Mouse (Mus musculus) naive thymus-derived CD4-positive, alpha-beta T cell, adult 2 months (primary cell): ENCODE data around the gene Ablim2.
A peak's percentile ranks its signal among the peaks of the same experiment; 100 is the strongest.

Experiments
- DNase-seq: peaks from one replicate; pipeline ENCODE4 v3.0.0-alpha.2; 2011; ENCODE audit warnings: low read depth

The Ablim2 gene

GRCm38 (mm10) chr5:35889641-35890040 lies 132.0 kb downstream of the Ablim2 start:
- DNase-seq = no peak

GRCm38 (mm10) chr5:35890985-35891730 lies 133.5 kb downstream of the Ablim2 start:
- no peak for DNase-seq

- DNase-seq = peak; percentile 25
Measured at GRCm38 (mm10) chr5:35892363-35892762, 134.7 kb downstream of the Ablim2 start.

- peak; percentile 99 for DNase-seq
Measured at GRCm38 (mm10) chr5:35893093-35893804, 135.6 kb downstream of the Ablim2 start, which contains the start of gene Afap1. Afap1 (plus strand) TSS chr5:35893319.

DNA sequence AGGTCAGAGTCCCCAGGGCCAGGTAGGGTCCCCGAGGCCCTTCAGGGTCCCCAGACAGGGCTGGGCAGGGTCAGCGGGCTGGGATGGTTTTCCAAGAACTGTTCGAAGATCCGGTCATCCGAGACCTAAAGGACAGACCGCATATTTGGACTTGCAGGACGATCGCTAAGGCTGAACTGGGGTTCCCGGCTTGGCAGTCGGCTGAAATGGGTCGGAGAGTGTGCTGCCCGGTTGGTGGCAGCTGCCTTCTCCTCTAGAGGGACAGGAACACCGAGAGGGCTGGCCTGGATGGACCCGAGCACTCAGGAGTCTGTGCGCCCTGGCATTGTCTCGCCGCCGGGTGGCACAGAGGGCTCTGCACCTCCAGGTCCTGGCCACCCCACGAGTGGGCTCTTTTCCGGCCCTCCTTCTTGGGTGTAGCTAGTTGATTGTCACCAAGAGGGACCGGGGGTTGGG lies 136.2 kb downstream of the Ablim2 start:
- DNase-seq = peak; percentile 59

DNA sequence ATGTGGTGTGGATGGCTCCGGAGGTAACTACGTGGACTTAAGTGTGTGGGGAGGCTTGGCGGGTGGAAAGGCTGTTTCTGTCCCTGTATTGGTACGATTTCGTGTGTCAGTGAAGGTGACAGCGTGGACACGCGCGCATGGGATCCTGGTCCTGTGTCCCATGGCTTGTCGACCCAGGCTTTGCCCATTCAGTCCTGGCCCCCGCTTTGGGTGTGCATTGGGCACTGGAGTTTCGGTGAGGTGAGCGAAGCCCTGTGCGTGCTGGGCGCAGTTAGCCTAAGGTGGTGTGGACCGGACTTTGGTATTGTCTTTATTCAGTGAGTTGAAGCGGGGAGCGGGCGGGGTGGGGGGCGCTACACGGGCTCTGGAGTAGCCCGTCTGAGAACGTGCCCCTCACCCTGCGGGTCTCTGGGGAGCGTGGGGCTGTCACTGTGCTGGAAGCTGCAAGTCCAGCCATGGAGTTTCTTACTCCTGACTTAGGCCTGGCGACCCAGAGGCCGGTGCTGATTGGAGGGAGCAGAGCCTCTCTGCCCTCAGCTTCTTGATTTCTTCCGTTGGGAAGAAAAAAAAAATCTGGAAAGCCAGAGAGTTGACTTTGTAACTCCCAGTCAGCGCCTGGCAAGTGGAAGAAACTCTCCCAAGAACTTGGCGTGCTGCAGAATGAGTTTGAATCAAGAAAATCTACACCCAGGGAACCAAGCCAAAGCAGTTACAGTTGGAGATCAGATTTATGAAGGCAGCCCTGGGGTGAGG lies 136.8 kb downstream of the Ablim2 start:
- DNase-seq = no peak

DNA sequence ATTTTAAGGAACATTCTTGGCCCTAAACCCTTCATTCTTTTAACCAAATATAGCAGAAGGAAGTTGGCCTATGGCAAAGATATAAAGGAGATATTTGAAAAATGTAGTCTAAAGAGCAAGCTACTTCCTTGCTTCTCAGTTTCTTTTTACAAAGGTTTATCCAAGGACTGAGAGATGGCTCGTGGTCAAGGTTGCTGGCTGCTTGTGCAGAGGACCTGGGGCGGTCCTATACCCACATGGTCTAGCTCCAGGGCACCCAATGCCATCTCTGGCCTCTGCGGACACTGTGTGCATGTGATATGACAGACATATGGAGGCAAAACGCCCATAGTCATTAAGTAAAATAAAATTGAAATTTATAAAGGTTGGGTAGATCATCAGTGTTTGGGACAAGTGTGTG lies 138.2 kb downstream of the Ablim2 start:
- no peak for DNase-seq

GRCm38 (mm10) chr5:35896556-35896955 lies 138.9 kb downstream of the Ablim2 start:
- no peak for DNase-seq

GRCm38 (mm10) chr5:35897147-35897546 lies 139.5 kb downstream of the Ablim2 start:
- DNase-seq = no peak

DNA sequence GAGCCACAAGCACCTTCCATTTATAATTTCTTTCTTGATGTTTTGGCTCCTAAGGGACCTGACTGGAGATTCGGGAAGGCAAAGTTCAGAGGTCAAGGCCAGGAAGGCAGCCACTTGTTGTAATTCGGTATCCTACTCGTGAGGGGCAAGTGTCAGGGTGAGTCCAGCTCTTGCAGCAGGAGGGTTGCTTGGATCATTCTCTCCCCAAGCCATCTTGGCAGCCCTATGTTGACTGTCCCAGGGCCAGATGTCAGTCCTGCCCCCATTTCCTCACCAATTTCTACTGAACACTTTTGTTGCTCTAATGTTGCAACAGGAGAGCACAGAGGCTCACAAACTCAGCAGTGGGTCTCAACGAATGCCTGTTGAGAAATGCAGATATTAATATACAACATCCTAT lies 140.4 kb downstream of the Ablim2 start:
- no peak for DNase-seq

DNA sequence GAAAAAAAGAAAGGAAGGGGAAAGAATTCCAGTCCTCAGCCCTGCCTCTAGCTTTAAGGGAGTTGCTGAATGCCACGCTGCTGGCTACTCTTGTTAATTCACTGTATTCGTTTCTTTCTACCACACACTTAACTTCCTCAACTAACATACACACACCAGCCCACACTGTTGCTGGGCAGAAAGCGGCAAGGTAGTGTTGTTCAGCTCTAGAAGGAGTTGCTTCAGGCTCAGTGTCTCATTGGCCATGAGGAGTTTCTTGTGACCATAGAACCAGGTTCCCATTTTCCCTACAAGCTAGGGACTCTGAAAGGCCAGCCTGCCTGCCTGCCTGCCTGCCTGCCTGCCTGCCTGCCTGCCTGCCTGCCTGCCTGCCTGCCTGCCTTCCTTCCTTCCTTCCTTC lies 141.3 kb downstream of the Ablim2 start:
- no peak for DNase-seq

GRCm38 (mm10) chr5:35900401-35901225 lies 142.9 kb downstream of the Ablim2 start:
- no peak for DNase-seq

DNA sequence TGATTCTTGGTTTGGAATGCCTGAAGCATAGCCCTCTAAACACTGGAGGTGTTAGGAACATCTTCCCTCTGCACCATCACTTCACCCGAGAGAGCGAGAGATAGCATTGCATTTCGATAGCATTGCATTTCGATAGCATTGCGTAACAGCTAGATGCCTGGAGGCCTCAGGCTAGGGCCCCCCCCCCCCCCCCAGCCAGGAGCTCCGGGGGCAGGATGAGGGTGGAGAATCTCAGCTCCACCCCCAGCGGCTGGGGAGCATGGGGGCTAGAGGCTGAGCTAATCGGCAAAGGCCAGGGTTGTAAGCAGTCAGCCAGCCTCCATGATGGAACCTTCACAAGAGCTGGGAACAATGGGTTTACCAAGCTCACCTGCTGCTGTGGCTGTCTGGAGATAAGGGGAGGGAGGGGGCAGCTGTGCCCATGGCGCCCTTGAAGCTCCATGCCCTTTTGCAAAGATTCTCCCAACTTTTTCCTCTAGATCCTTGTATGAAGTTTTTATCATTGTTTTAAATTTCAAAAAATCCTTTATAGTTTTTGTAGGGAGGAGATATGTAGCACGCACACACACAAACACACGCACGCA lies 143.6 kb downstream of the Ablim2 start:
- no peak for DNase-seq

GRCm38 (mm10) chr5:35903456-35903855 lies 145.8 kb downstream of the Ablim2 start:
- no peak for DNase-seq

DNA sequence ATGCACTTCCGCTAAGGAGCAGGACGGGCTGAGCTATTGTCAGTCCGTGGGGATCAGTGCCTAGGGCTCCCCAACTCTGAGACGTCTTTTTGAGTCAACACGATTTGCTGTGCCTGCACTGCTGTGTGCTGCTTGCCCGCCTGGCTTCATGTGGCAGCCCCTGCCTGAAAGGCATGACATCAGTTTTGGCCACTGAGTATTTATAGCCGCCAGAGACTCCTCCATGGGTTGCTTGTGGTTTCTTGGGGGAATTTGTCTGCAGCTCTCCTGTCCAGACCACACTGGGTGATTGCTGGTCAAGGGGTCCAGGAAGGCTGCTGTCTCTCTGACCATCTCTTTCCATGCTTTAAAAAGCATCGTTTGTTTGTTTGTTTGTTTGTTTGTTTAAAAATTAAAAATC lies 147.6 kb downstream of the Ablim2 start:
- DNase-seq = no peak

DNA sequence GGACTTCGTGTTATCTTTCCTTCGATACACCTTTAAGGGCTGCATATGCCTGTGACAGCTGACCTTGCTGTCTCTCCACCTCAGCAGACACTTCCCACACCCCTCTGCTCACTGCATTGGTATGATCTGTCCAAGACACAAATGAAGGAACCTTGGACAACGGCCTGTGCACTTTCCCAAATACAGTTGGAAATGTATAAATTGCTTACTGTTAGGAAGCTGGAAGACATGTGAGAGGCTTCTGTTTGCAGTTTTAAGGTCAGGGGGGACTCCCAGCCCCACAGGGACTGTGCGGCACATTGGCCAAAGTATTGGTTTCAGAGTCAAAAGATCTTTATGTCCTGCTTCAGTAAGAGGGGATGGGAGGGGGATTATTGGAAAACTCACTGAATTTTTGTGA lies 149.4 kb downstream of the Ablim2 start:
- DNase-seq = no peak

DNA sequence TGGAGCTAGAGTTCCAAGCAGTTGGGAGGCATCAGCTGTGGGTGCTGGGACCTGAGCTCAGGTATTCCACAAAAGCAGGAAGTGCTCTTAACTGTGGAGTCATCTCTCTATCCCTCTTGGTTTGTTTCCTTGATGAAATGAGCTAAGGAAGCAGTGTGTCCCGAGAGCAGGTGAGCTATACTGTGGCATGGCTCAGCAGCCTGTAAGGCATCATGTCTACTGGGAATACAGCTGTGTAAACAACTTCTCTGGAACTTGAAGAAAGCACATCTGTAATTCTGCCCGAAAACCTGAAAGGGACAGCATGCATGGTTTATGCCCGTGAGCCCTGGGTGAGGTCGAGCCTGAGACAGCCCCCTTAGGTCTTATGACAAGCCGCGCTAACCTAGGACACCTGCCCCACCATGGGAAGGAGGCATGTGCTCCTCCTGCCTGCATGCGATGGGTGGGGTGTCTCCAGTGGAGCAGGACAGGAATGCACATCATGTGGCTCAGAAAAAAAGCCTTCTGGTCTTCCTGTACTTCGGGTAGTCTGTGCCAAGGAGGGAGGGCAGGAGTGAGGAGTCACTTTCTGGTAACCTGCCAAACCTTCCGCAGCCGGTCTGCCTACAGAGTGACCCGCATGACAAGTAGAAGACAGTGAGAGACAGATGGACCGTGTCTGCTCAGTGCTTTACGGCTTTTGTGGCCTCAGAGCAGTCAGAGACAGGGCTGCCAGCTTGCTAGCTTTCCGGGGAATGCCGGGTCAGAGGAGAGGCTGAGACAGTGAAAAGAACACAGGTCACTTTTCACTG lies 150.2 kb downstream of the Ablim2 start:
- DNase-seq = no peak

DNA sequence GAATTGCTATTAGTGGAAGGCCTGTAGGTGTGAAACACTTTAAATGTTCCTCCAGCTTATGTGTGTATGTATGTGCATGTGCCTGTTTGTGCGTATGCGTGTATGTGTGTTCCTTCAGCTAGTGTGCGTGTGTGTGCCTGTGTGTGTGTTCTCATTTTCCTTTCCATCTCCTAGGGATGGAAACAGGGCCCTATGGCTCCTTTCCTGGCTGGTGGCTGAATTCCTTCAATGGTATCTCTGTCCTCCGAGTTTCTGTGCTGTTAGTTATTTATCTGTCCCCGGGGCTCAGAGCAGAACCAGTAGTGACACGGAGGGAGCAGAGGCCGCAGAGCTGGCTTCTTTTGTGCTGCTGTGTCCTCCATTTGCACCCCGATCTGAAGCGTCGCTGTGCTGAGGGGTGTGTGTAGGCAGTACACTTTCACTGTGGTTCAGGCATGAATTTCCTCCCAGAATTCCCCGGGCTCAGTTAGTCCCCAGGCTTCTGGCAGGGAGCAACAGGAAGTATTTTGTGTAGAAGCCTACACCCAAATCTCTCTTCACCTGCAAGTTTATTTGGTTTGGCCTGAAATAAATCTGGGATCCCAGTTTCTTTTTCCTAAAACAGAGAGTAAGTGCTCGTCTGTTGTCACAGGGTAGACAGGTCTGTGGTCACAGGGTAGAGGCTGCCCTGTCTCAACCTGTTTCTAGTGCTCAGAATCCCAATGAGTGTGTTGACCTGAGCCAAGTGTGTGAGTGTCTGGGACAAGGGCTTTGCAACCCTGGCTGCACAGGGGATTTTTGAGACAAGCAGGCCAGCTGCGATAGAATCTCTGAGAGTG lies 151.2 kb downstream of the Ablim2 start:
- peak; percentile 27 for DNase-seq

- no peak for DNase-seq
Measured at GRCm38 (mm10) chr5:35915629-35916300, 158.1 kb downstream of the Ablim2 start.
